Mouse (Mus musculus): ENCODE measurements at regions not wholly inside any gene's neighbourhood (a gene's known extent, or its start where the extent isn't known, plus 50 kb on each side); places are given as distances from the start of the nearest gene placed in this dataset.

GRCm38 (mm10) chr13:75204417-75204816 is 114.8 kb downstream of the Pcsk1 start:
- TF ChIP-seq POLR2A (IDR thresholded peaks at IDR 0.05; ENCODE audit: borderline replicate concordance, extremely low read depth, insufficient read depth, insufficient read length, poor library complexity, severe bottlenecking) (no peak), CTCF (IDR thresholded peaks at IDR 0.05; ENCODE audit: borderline replicate concordance, extremely low read depth, insufficient read depth, insufficient read length) (peak; percentile 52; the same call in 1 of the 2 replicates)
- DNase-seq (ENCODE audit: low read depth), result peak; percentile 79

- TF ChIP-seq CTCF (IDR thresholded peaks at IDR 0.05; ENCODE audit: borderline replicate concordance, extremely low read depth, insufficient read depth, insufficient read length) (no peak), POLR2A (IDR thresholded peaks at IDR 0.05; ENCODE audit: borderline replicate concordance, extremely low read depth, insufficient read depth, insufficient read length, poor library complexity, severe bottlenecking) (no peak)
- no peak for DNase-seq (ENCODE audit: low read depth)
Measured at GRCm38 (mm10) chr13:75223944-75224343, 134.3 kb downstream of the Pcsk1 start.

GRCm38 (mm10) chr13:75225581-75226297 is 136.1 kb downstream of the Pcsk1 start:
- no peak for DNase-seq (ENCODE audit: low read depth)
- TF ChIP-seq CTCF (IDR thresholded peaks at IDR 0.05; ENCODE audit: borderline replicate concordance, extremely low read depth, insufficient read depth, insufficient read length) (no peak), POLR2A (IDR thresholded peaks at IDR 0.05; ENCODE audit: borderline replicate concordance, extremely low read depth, insufficient read depth, insufficient read length, poor library complexity, severe bottlenecking) (no peak)

GRCm38 (mm10) chr13:75227616-75228277 is 138.1 kb downstream of the Pcsk1 start:
- DNase-seq (ENCODE audit: low read depth), result peak; percentile 77
- no peak for TF ChIP-seq POLR2A (IDR thresholded peaks at IDR 0.05; ENCODE audit: borderline replicate concordance, extremely low read depth, insufficient read depth, insufficient read length, poor library complexity, severe bottlenecking)
- TF ChIP-seq CTCF (IDR thresholded peaks at IDR 0.05; ENCODE audit: borderline replicate concordance, extremely low read depth, insufficient read depth, insufficient read length), result peak; percentile 89

GRCm38 (mm10) chr13:75236424-75236823 is 146.8 kb downstream of the Pcsk1 start:
- peak; percentile 50 for DNase-seq (ENCODE audit: low read depth)
- TF ChIP-seq POLR2A (IDR thresholded peaks at IDR 0.05; ENCODE audit: borderline replicate concordance, extremely low read depth, insufficient read depth, insufficient read length, poor library complexity, severe bottlenecking) (no peak), CTCF (IDR thresholded peaks at IDR 0.05; ENCODE audit: borderline replicate concordance, extremely low read depth, insufficient read depth, insufficient read length) (no peak)

Measured in brain, embryonic 14.5 days (tissue).